Mouse (Mus musculus): ENCODE results near the gene Loxl3.

The Loxl3 gene

DNA sequence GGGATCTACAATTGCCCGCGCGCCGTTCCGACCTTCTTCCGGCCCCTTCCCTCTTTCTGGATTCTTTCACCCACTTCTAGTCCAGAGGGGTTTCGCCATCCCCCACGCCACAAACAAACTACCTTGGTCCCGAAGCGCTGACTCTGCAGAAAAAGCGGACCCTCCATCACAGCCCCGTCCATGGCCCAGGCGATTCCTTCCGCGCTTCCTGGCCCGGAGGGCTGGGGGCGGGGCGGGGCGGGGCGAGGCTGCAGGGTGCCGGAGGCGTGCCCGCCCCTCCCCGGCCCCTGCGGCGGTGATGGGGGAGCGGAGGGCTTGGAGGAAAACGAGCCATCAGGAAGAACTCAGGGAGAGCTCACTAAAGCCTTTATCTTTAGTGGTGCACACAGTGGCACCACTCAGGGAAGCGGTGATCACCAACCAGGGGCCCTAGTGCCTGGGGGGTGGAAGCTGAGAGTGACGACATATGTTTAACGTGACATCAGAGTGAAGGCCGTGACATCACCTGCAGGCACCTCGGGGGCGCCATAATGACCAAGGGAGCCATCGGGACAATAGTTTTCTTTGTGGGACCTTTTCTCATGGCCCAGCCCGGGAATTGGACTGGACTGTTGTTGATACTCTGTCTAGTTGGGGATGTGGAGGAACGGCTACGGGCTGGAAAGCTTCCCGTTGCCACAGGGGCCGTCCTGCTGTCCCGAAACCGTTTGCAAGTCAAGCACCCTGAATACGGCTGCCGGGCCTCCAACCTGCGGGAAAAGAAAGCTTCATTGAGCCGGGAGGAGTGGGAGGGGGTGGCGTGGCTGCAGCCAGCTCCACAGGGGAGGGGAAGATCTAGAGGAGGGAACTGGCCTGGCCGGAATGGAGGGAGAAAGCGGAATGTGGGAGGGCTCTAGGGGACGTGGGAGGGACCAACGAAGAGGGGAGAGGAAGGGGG is at the start of gene Loxl3, which contains the start of gene Dok1:
TSS of gene Loxl3 (plus strand) at position 925 of the 937 bp plus-strand sequence.
TSS of gene Dok1 (minus strand) at position 223 of the 937 bp plus-strand sequence.
- no peak for DNase-seq (ENCODE audit: low spot score)

DNA sequence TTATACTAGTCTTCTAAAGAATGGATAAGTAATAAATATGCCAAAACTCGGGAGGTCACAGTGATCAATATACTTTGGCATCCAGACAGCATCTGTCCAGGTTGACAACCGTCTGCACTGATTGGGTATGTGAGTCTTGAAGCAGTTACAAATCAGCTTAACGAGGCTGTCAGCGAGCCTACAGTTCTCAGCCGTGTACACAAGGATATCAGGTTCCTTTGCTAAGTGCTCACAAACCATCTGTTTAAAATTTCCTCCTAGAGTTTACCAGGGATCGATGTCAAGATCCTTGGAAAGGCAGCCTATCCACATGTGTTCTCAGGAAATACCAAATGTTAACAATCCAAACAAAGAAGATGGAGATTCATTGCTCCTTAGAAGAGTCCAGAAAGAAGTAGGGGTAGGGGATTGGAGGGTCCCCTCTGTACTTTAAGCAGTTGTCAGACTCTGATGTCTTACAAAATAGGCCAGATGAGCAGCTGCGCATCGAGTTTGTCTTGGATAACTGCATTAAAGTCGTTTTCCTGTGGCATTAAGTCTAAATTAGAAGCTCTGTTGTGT is 46.5 kb upstream of the Loxl3 start:
- DNase-seq (ENCODE audit: low spot score) = no peak

DNA sequence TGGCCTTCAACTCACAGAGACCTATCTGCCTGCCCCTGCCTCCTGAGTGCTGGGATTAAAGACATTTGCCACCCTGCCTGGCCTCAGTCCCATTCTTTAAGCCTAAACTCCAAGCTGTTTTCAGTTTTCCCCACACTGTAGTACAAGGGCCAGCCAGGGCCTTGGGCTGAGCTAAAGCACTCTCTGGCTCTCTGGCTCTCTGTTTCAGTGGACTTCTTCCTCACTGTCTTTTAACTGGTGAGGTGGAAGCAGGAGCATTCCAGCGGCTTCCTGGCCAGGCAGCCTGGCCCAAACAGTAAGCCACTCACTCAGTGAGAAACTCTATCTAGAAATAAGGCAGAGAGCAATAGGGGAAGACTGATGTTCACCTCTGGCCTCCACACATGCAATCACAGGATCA is 40.3 kb upstream of the Loxl3 start:
- no peak for DNase-seq (ENCODE audit: low spot score)

DNA sequence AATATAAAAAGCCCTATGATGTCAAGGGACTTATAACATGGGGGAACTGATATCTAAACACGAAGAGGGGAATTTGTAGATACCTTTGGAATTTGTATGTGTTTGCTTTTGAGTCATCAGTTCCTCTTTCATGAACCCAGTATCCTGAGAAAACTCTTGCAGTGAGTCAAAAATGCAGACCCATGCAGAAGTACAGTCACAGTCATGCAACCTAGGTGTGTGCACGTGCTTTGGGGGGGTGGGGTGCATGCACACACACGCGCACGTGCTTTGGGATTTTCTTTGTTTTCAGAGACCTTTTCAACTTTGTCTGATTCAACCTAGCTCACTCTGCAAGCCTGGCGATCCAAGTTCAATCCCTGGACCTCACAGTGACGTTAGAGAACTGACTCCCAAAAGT is 39.6 kb upstream of the Loxl3 start:
- DNase-seq (ENCODE audit: low spot score) = no peak

DNA sequence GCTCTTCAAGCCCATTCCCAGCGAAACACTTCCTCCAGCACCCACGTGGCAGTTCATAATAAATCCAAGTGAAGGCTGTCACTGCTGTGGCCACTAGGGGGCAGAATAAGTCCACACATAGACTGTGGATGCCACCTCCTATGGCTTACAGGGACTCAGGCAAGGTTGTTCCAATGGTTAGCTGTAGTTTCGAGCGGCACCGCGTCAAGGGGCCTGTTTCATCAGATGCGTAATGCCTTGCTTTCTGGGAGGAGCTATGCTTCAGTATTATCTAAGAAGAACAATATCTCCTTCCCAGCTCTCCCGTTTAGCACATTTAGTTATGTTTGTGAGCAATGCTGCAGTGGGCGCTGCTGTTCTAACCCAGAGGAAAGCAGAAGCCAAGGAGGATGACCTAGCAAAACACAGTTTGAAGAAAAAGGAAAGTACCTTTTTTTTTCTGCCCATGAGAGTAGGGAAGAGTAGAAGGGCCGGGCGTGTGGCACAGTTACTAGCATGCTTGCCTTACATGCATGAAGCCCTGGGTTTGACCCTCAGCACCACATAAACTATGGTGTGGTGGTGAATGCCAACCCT is 37.1 kb upstream of the Loxl3 start:
- DNase-seq (ENCODE audit: low spot score) = peak; percentile 66

DNA sequence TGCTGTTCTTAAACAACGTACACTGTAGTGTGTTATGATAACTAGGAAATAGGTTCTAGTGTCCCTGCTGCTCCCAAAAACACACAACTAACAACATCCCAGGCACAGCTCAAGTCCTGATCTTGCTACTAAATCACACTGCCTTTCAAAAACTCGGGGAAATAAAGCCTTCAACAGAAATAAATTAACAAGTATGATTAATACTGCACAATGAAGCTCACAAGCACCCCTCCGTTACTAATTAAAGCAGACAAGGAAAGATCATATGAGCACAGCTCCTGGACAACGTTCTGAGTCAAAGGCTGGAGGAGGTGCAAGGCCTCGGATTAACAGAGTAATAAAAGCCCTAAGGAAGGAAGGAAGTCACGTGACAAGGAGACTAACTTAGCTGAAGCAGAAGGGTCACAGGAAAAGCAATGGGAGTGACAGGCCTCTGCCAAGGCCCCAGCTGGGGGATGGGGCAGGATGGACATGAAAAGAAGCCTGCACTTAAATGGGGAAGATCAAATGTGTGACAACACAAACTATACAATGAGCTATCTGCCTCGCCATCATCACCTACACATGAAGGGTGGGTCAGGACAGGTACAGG is 36.4 kb upstream of the Loxl3 start:
- no peak for DNase-seq (ENCODE audit: low spot score)

DNA sequence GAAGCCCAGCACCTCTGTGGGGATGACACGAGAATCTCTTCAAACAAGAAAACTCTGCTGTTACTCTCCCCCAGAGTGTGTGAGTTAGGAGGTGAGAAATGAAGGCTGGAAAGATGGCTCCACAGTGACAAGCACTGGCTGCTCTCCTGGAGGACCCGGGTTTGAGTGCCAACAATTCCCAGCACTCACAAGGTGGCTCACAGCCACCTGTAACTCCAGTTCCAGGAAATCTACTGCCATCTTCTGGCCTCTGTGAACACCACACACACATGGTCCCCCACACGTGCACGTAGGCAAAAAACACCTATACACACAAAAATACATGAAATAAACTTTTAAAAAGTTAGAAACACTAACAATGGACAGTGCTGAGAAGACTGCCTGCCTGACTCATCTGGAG is 35.6 kb upstream of the Loxl3 start:
- DNase-seq (ENCODE audit: low spot score) = no peak

DNA sequence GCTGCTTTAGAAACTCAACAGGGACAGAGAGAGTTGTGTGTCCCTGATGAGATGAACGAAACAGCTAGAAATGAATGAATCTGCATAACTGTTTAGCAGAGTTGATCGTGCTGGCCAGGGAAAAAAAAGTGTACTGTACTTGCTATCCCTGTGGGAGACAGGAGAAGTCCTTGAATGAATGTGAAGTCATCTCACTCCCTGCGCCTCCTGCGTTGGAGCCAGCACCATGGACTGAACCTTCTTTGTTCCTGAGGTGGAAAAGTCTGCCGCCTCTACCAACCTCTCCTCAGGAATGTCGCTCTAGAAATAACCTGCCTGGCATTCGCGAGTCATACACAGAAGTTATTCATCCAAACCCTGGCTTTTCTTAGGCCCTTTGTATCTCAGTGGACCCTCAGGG is 34.0 kb upstream of the Loxl3 start:
- DNase-seq (ENCODE audit: low spot score) = no peak

DNA sequence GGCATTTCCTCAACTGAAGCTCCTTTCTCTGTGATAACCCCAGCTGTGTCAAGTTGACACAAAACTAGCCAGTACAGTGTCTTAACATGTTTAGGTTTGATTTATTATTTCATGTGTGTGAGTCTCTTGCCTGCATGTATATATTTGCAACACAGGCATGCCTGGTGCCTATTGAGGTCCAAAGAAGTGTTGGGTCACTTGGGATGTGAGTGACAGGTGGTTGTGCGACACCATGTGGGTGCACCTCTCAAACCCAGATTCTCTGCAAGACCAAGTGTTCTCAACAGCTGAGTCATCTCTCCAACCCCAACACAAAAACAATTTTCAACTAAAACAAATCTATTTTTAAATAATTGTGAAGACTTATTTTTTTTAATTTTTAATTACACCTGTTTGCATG is 30.9 kb upstream of the Loxl3 start:
- no peak for DNase-seq (ENCODE audit: low spot score)

DNA sequence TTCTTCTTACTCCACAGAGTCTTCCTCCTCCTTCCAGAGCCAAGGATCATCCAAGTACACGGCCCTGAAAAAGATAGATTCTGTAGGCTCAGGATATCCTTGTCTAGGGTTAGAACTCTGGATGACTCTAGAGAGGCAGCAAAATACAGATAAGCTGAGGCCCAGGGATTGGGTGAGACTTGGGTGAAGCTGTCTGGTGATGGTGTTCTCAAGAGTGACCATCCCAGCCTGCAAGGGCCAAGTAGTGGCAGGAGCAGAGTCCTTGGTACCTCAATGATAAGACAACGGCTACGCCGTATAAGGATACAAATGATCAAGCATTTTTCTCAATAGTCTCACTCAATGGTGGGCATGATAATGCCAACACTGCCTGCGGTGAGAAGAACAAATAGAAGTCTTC is 30.1 kb upstream of the Loxl3 start:
- DNase-seq (ENCODE audit: low spot score) = no peak

DNA sequence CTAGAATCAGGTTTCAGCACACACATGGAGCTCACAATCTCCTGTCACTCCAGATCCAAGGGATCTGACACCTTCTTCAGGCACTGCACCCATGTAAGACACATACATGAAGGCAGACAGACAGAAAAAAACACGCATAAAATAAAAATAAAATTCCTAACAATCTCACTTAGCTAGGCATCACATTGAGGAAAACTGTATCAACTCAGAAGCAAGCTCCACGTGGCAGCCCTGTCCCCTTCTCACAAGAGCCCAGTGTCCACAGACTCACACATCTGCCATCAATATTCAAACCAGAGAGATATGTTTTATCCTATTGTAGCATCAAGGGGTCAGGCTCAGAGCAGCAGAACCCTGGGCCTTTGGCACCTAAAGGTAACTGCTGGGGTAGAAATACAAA is 29.7 kb upstream of the Loxl3 start:
- no peak for DNase-seq (ENCODE audit: low spot score)

DNA sequence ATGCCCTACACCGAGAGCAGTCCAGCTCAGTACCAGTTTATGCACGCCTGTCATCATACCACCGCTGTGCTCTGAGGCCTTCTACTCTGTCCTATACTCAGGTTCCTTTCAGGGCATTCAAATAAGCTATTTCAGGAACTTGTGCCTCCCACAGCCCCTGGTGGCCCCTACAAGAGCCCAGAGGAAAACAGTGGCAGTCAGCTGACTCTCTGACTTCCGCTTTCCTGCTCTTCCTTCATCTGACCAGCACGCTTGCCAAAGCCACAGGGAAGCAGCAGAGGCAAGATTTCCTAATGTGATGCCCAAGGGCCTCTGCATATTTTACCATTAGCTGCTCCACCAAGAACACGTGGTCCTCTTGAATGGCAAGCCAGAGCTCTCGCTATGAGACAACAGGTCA is 29.1 kb upstream of the Loxl3 start:
- no peak for DNase-seq (ENCODE audit: low spot score)

DNA sequence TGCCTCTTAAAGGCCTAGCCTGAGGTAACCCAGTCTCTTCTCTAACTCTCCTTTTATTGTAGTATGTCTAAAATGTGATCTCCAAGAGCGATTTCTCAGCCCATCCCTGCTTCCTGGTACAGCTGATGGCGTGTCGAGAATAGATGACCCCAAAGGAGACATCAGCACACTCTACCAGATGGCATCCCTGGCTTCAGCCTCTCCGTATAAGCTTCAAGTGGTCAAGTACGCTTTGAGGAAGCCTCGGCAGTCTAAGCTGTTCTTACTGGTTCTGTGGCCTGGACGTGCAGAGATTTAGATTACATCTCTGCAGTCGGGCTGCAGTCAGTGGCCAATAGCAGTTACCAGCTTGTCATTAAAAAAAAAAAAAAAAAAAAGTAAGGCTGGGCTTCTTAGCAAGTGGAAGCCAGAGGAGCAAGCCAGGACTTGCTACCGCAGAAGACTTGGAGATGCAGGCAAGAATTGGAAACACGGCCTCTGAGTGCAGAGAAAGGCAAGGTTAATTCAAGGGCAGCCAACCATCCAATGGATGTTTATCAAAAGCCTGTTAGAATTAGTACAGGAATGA is 28.4 kb upstream of the Loxl3 start:
- no peak for DNase-seq (ENCODE audit: low spot score)

DNA sequence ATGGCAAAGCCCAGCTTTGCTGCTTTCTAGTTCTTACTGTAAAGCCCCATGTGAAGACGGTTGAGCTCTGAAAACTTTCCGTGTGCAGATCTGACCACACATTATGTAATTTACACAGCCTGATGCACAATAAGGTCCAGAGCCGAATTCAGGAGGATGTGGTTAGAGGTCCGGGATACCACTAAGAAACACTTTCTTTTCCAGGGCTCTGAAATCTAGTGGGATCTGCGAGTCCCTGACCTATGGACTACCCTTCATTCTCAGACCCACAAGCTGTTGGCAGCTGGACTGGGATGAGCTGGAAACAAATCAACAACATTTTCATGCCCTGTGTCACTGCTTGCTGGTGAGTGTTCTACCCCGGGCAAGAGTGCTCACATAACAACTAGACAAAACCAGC is 27.9 kb upstream of the Loxl3 start:
- no peak for DNase-seq (ENCODE audit: low spot score)

DNA sequence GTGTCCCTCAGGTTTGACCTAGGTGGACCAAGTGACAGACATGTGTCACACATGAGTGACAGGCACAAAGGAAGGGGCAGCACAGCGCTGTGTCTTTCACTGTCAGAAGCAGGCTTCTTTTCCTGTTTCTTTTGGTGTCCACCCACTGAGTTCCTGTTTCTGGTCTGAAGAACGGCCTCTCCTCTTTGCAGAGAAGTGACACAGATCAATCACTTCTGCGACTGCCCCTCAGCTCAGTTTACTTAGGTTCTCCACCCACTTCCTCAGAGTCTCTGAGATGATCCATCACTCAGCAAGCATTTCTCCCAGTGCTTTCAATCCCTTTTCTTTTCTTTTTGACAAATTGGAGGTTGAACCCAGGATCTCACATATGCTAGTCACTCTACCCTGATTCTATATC is 25.3 kb upstream of the Loxl3 start:
- DNase-seq (ENCODE audit: low spot score) = no peak

DNA sequence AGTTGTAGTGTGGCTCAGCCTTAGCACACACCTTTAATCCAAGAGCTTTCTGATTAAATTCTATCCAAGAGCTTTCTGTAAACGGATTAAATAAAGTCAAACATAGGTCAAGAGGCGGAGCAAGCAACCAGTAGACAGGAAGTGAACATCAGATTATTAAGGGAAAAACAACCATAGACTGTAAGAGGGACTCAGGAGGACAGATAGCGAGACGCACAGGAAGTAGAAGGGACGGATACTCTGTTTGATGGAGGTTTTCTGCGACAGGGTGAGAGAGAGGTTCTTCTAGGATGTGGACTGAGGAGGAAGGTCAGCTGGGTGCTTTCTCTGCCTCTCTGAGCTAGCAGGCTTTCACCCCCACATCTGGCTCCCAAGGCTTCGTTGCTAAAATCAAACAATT is 24.0 kb upstream of the Loxl3 start:
- no peak for DNase-seq (ENCODE audit: low spot score)

DNA sequence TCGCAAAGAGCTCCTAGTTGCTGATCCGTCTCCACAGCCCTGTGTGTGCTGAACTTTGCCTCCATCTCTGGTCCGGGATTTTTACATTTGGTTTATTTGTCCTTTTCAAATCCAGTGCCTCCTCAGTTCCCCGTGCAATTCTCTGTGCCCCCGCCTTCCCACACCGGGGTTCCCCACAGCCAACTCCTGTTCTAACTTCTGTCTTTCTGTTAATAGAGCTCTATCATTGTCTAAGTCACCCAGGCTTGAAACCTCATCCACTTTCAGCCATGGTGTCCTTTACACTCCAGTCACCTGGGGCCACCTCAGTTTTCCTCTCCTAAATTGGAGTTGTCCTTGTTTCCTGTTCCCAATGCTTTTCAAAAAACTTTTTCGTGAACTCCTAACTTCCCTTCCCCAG is 22.7 kb upstream of the Loxl3 start:
- no peak for DNase-seq (ENCODE audit: low spot score)

DNA sequence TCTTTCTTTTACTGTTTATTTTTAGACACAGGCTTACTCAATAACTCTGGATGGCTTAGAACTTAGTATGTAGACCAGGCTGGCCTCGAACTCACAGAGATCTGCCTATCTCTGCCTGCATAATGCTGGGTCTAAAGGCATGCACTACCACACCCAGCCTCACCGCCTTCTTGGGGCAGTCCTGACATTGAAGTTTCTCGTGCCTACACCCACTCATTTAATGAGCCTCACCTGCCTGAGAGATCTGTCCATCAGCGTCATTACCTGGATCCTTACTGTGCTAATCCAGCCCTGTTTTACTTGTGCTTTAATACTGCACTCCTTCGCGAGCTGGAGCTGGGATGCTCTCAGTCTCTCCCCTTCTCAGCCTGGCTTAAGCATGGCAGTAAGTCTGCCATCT is 22.2 kb upstream of the Loxl3 start:
- no peak for DNase-seq (ENCODE audit: low spot score)

DNA sequence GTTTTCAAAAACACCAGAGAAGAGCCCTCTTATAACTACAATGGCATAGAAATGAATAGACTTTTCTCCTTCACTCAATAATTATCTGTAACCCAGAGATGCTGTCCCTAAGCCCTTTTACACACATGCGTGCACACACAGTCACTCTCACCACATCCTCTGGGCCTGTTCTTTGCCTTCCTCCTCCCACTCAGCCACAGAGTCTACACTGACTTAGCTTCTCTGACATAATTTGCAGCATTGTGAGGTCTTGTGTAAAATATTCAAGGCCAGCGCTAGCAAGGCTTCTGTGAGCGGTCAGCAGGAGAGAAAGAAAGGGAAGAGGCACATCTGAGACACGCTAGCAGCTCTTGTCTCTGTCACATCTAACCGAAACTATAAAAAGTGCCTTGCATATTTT is 20.5 kb upstream of the Loxl3 start:
- DNase-seq (ENCODE audit: low spot score) = no peak

DNA sequence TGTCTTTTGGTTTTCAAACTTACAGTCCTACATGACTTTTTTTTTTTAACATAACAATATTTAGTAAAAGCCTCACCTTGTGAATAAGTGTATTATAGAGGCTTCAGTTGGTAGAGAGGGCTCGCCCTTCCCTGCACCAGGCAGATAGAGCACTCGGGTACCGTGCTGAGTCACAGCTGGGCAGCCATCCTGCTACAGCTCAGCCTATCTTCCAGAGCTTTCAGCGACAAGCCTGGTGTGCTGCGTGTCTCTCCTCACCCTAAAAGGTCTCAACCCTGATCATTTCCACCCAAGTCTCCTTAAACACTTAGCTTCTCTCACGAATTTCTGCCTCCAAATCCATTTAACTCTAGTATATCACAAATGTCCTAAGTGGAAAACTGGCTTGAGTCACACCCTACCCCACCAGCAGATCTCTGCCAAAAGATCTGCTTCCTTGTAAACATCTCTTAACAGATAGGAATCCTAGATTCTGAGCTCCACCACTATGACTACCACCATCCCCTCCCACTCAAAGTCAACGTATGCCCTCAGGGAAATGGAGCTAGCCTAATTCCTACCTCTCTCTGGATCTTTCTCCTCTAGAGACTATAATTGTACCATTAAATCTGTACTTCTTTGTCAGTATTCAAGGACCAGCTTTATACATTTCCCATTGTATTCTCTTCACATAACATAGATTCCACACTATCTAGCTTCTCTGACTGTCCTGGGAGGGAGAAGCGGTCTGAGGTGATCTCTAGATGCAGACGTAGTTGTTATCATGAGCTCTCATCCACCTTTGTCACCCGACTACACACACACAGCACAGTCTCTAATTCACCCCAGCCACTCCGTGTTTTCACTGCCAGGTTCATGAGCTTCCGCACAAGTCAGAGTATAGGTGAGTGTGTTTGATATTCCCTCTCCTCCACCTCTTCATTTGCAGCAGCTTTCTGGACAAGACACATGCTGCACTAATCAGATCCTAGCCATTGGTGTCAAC is 19.2 kb upstream of the Loxl3 start:
- DNase-seq (ENCODE audit: low spot score) = no peak

DNA sequence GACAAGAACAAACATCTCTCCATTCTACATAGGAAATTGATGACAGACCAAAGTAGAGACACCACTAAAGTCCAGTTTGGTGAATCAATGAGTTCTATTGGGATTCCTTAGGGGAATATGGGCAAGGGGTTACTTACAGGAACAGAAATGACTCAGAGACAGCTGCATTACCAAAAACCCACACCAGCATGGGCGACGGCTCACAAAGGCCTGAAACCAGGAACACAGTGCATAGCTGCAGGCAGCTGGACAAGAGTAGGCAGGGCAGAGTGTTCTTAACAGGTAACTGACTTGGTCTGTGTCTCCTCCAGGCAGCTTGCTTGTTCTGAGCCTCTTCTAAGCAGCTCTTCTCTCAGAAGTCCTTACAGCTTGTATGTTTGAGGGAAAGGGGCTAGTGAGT is 18.2 kb upstream of the Loxl3 start:
- DNase-seq (ENCODE audit: low spot score) = no peak
